Mouse (Mus musculus): ENCODE measurements around the gene Inpp4a.

The Inpp4a gene

DNA sequence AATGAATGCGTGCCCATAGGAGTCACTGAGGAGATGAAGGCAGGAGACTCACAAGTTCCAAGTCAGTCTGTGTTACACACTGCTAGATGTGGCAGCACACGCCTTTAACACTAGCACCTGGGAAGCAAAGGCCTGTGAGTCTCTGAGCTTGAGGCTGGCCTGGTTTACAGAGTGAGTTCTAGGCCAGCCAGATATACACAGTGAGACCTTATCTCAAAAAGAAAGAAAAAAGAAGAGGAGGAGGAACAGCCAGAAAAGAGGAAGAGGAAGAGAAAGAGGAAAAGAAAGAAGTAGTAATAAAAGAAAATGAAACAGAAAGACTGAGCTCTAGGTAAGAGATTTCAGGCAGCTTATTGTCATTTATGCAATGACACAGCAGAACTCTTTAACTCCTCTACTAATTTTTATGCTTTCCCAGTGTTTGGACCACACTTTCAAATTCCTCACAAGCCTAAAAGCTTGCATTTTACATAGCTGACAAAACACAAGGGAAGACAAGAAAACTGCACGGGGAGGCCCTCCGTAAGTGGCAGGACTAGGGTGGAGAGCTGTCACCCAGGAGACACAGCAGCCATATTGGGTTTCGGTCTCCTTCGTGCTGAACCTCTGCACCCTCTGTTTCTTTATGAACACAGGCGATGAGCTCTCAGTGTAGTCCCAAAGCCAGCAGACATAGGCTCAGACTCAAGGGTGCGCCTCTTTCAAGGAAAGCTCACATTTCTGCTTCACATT is 127.6 kb downstream of the Inpp4a start:
- DNase-seq = no peak

DNA sequence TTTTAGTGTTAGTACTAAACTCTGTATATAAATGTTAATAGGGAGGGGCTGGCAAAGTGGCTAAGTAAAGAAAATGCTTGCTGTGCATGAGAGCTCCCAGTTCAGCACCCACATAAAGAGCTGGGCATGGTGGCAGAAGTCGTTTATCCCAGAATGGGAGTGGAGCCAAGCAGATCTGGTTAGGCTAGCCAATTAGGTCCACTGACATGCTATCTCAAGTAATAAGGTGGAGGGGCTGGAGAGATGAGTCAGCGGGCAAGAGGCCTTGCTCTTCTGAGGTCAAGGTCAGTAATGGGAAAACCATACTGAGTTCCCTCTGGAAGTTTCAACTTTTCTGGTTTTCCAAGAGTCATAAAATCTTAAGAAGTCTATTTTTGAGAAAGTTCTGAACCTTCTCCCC is 129.2 kb downstream of the Inpp4a start:
- no peak for DNase-seq

GRCm38 (mm10) chr1:37429366-37430296 is 130.0 kb downstream of the Inpp4a start, which contains the start of the genes Coa5 and Unc50:
TSS of gene Coa5 (minus strand) at chr1:37430103.
TSS of gene Unc50 (plus strand) at chr1:37430139.
- DNase-seq = peak; percentile 97

DNA sequence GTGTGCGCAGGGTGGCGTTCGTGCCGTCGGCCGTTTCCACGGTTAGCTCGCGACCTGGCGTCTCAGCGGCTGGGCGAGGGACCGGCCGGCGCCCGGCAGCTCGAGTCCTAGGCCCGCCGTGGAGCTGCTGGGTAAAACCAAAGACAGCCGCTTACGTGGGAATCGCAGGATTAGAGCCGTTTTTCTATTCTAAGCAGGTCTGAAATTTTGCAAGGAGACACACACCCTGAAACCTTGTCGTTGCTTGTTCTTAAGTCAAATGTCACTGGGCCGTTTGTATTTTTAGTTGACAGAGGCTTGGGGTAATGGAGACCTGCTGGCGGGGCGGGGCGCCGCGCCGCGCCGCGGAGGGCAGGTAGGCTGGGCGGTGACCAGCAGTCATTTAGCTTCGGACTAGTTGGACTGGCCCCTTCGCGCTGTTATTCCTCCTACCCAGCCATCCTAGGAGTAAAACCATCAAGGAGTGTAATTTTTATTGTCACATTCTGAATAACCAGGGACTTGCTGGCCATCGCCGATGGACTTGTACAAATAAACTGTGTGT is 130.7 kb downstream of the Inpp4a start:
- DNase-seq = peak; percentile 49

DNA sequence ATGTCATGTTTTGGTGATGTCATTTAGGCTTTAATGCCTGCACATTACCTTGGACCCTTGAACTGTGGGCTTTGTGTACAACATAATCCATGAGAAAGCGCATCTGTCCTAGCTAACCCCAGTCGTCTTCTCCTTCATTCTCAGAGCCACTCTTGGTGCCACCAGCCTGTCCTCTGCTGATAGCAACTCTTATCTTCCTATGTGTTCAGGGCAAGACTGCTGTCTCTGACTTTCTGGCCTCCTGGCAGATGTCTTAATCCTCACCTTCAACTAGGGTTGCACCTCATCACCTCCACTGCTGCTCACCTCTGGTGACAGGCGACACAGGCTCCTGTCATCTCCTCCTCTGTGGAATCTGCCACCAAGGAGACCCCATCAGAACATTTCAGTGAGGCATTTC is 136.8 kb downstream of the Inpp4a start:
- no peak for DNase-seq

DNA sequence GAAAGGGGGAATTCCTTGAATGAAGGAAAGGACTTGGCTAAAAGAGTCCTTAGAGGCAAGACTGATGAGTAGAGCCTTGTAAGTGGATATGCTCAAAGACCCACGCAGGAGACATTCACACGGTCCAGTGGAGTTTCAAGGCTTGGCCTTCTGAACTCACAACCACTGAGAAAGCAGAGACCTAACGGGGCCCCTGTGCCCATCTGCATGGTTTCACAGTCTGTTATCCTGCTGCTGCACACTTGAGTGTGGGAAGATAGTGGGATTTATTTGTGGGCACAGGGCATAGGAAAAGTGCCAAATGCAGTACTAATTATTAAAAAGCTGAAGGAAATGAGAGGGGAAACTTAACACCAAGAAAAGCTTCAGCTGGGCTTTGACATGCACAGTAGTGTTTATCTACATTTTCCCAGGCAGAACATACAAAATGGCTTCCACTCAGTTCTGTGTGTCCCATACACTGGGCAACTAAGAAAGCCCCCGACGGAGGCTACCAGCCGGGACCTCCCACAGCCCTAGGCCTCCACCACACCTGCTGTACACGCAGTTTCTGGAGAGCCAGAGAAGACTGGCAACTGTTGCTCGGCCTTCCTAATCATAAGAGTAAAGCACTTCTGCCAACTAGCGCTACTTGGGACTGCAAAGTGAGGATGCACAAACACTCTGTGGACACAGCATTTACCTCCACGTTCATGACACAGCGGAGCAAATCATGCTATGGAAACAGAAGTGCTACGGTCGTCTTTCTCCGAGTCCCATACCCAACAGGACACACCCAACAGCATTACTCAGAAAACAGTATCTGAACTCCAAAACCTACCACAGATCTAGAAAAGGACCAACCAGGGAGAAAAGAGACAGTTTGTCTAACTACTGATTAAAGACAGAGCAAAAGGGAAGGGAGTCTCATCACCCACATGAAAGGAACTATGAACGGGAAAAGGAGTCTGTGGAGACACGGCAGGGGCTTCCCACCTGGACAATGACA is 143.5 kb downstream of the Inpp4a start:
- no peak for DNase-seq

- peak; percentile 52 for DNase-seq
Measured at GRCm38 (mm10) chr1:37448361-37449095, 148.9 kb downstream of the Inpp4a start.

- DNase-seq = no peak
Measured at GRCm38 (mm10) chr1:37451270-37451669, 151.6 kb downstream of the Inpp4a start.

DNA sequence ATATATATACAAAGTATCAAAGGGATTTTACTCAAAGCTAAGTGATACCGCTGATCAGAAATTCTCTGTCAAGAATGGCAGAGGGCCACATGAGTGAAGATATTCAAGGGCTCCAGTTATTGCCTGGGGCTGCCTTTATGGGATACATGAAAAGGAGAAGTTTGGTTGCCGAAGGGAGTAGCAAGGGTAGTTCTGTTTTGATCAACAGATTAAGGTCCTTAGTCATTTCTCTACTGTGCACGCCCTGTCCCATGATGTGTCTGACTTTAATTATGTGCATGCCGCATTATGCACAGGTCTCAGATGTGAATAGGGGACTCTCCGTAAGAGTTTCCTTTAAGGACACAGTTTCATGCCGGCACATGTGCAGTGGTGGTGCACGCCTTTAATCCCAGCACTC is 157.9 kb downstream of the Inpp4a start:
- DNase-seq = no peak

All from kidney, postnatal 14 days (tissue).